8 mouse cellular contexts compared by ENCODE assay signal in the genomic region with DNA sequence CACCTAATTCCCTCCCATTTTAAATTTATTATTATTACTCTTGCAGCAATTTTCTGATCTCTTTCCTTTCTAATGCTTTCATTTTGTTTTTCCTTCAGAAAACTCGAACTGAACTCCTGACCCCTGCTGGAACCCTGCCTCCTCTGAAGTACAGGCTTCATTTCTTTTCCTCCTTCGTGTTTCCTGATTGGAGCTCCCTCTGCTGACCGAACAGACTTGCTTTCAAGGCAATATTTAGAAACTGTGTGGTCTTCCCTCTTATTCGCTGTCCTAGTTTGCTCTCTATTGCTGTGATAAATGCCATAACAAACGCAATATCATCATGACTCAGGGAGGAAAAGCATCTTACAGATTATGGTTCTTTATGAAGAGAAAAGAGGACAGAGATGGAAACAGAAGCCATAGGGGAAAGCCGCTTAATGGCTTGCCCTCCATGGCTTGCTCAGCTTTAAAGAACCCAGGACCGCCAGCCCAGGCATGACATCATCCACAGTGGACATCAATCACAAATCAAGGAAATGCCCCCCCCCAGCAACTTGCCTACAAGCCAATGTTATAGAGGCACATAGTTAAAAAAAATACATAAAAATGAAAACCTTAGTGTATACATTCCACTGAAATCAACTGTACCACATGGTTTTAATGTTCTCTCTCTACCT.
DNase-seq lines count a peak whose midpoint lies in the region; ATAC-seq and TF ChIP-seq lines count a peak whose summit lies in the region.

No protein-coding gene starts in this region.

- no peak for TF ChIP-seq POLR2A in CH12.LX (IDR thresholded peaks at IDR 0.05; ENCODE audit: low read depth, low read length)
- TF ChIP-seq POLR2A in cortical plate, adult 2 months (IDR thresholded peaks at IDR 0.05; ENCODE audit: extremely low read depth, insufficient read depth, low read length), result no peak

- H3K9me3 ChIP-seq in CH12.LX (replicated peaks; ENCODE audit: low read length), result no peaks in the 10 kb centered on the region
- H3K9me3 ChIP-seq in lung, postnatal 0 days (ENCODE audit: low read length), result no peaks in the 10 kb centered on the region

- H3K4me2 ChIP-seq in CH12.LX (ENCODE audit: insufficient read depth, low read depth, poor library complexity, severe bottlenecking), result peak overlapping the region; percentile 67
- no peak overlapping the region for H3K4me2 ChIP-seq in lung, postnatal 0 days (replicated peaks; ENCODE audit: low read depth, low read length)

- H3K4me3 ChIP-seq in CH12.LX (replicated peaks in 1 of 3; ENCODE audit: low read depth in 2 of 3, low read length in 2 of 3, poor library complexity in 1 of 3), result peak overlapping the region in 1 of 3 experiments; percentile 18
- no peak overlapping the region for H3K4me3 ChIP-seq in cortical plate, adult 2 months (ENCODE audit: insufficient read depth, low read length)
- H3K4me3 ChIP-seq in lung, postnatal 0 days (ENCODE audit: low read depth, low read length), result no peak overlapping the region

- no peak for TF ChIP-seq EP300 in CH12.LX (IDR thresholded peaks at IDR 0.05; ENCODE audit: low read length)
- TF ChIP-seq EP300 in lung, postnatal 0 days (IDR thresholded peaks at IDR 0.05), result no peak

- in situ Hi-C loops in CH12.LX (cut with MboI; ENCODE audit: low pct_ligation_motif_present, low pct_unique_long_range_greater_than_20kb, low sequenced_read_pairs), result no loop called here

- no peak overlapping the region for H3K9ac ChIP-seq in CH12.LX (ENCODE audit: insufficient read depth, low read depth)
- H3K9ac ChIP-seq in lung, postnatal 0 days (replicated peaks; ENCODE audit: low read depth), result no peak overlapping the region

- no peak overlapping the region for H3K27ac ChIP-seq in CH12.LX (ENCODE audit: insufficient read depth, low read depth)
- no peak overlapping the region for H3K27ac ChIP-seq in cortical plate, adult 2 months (ENCODE audit: insufficient read depth, low read length)
- H3K27ac ChIP-seq in lung, postnatal 0 days (ENCODE audit: low read length), result no peak overlapping the region

- 31% methylated on average over 7 of the region's 7 CpGs for WGBS in lung, postnatal 0 days

- H3K27me3 ChIP-seq in CH12.LX (replicated peaks), result no peaks in the 10 kb centered on the region
- no peaks in the 10 kb centered on the region for H3K27me3 ChIP-seq in lung, postnatal 0 days (replicated peaks; ENCODE audit: insufficient read depth, low read length)

- DNase-seq in CH12.LX (ENCODE audit: extremely low read depth), result peak; percentile 78
- DNase-seq in Muller cell, postnatal 12 days (ENCODE audit: inconsistent ontology term), result peak; percentile 50
- peak; percentile 89 for DNase-seq in kidney, postnatal 10 days
- DNase-seq in lung, postnatal 0 days (ENCODE audit: low spot score), result peak; percentile 82
- peak; percentile 18 for DNase-seq in retina, adult 2 months (ENCODE audit: low read depth, low spot score)

- dilution Hi-C loops in CH12.LX (cut with MboI; ENCODE audit: extremely low pct_ligation_motif_present, extremely low pct_unique_long_range_greater_than_20kb, low sequenced_read_pairs), result no loop called here

- TF ChIP-seq CTCF in CH12.LX (conservative IDR thresholded peaks at IDR 0.05 in 1 of 2, IDR thresholded peaks at IDR 0.05 in 1 of 2; ENCODE audit: low read depth in 2 of 2, low read length in 2 of 2), result peak in 1 of 2 experiments; percentile 97; a peak in 3 of 4 replicates
- TF ChIP-seq CTCF in cortical plate, adult 2 months (IDR thresholded peaks at IDR 0.05; ENCODE audit: extremely low read depth, insufficient read depth, low read length), result peak; percentile 56; the same call in 1 of the 2 replicates
- peak; percentile 81 for TF ChIP-seq CTCF in lung, postnatal 0 days (IDR thresholded peaks at IDR 0.05)

- 0 out of 4 replicates have a peak, but pooled peaks cover 0 to 2% of the 10 kb centered on the region in 2 experiments for H3K4me1 ChIP-seq in CH12.LX (ENCODE audit: control insufficient read depth in 1 of 2, insufficient read depth in 2 of 2)
- H3K4me1 ChIP-seq in cortical plate, adult 2 months (ENCODE audit: control insufficient read depth, insufficient read depth, low read length), result no peaks in the 10 kb centered on the region
- H3K4me1 ChIP-seq in lung, postnatal 0 days (ENCODE audit: insufficient read depth, low read depth, low read length), result no peaks in the 10 kb centered on the region

- peak; percentile 83 for TF ChIP-seq RAD21 in CH12.LX (IDR thresholded peaks at IDR 0.05; ENCODE audit: low read depth, low read length)

- ATAC-seq in granulocyte monocyte progenitor cell, adult 5-6 weeks (replicated peaks; ENCODE audit: poor library complexity, severe bottlenecking), result peak; percentile 66
- ATAC-seq in lung, postnatal 0 days, result peak; percentile 35; the same call in 1 of the 2 replicates
- no peak for ATAC-seq in monocyte, adult 5-6 weeks (replicated peaks; ENCODE audit: insufficient number of reproducible peaks, low FRiP score, low TSS enrichment, poor library complexity, severe bottlenecking)

- no peaks in the 10 kb centered on the region for H3K36me3 ChIP-seq in CH12.LX (replicated peaks in 1 of 2; ENCODE audit: control insufficient read depth in 1 of 2, insufficient read depth in 1 of 2, low read length in 1 of 2)
- H3K36me3 ChIP-seq in lung, postnatal 0 days (ENCODE audit: insufficient read depth, low read length), result no peaks in the 10 kb centered on the region

- H3K79me2 ChIP-seq in CH12.LX (replicated peaks; ENCODE audit: control insufficient read depth, extremely low read depth, insufficient read depth, poor library complexity, severe bottlenecking), result no peaks in the 10 kb centered on the region

TF ChIP-seq in CH12.LX, 34 proteins besides CTCF, POLR2A, EP300 and RAD21:
- TF ChIP-seq POLR2AphosphoS2 (IDR thresholded peaks at IDR 0.05; ENCODE audit: low read depth, low read length), result no peak
- TF ChIP-seq ELF1 (IDR thresholded peaks at IDR 0.05; ENCODE audit: low read depth, low read length), result peak; percentile 59; the same call in 1 of the 2 replicates
- TF ChIP-seq NELFE (IDR thresholded peaks at IDR 0.05; ENCODE audit: low read depth, low read length), result peak; percentile 62; the same call in 1 of the 2 replicates
- no peak for TF ChIP-seq ZKSCAN1 (IDR thresholded peaks at IDR 0.05; ENCODE audit: borderline replicate concordance, low read depth, low read length)
- TF ChIP-seq MAX (IDR thresholded peaks at IDR 0.05; ENCODE audit: low read length), result no peak
- peak; percentile 85 for TF ChIP-seq ZC3H11A (IDR thresholded peaks at IDR 0.05; ENCODE audit: low read depth, low read length)
- 0 out of 2 replicates have a peak, but pooled peaks have one; percentile 36 for TF ChIP-seq TCF12 (IDR thresholded peaks at IDR 0.05; ENCODE audit: low read depth, low read length)
- peak; percentile 42; the same call in 1 of the 2 replicates for TF ChIP-seq IRF4 (IDR thresholded peaks at IDR 0.05; ENCODE audit: low read depth, low read length)
- peak; percentile 94 for TF ChIP-seq SMC3 (IDR thresholded peaks at IDR 0.05; ENCODE audit: low read depth, low read length)
- TF ChIP-seq SIN3A (IDR thresholded peaks at IDR 0.05; ENCODE audit: low read length), result peak; percentile 62
TF ChIP-seq in CH12.LX: peak in this region for 7.

Comparison
In these comparisons a context has a peak if more than half of its experiments do, and no peak if none do; other contexts are left out.
1. DNase-seq: peak in every context shown above with its lines; median percentile 89 in kidney, postnatal 10 days; 82 in lung, postnatal 0 days; 78 in CH12.LX; 50 in Muller cell, postnatal 12 days; 18 in retina, adult 2 months.